Mouse (Mus musculus): ENCODE data around the gene Klf4. TPM values are rescaled to one million over a fixed set of nuclear protein-coding genes. Genes with fewer than 3 reads are reported as not detected.

Klf4 gene
- total and polyA plus RNA-seq, 3 experiments = 27.2 to 43.4 (median 35.6) TPM

DNA sequence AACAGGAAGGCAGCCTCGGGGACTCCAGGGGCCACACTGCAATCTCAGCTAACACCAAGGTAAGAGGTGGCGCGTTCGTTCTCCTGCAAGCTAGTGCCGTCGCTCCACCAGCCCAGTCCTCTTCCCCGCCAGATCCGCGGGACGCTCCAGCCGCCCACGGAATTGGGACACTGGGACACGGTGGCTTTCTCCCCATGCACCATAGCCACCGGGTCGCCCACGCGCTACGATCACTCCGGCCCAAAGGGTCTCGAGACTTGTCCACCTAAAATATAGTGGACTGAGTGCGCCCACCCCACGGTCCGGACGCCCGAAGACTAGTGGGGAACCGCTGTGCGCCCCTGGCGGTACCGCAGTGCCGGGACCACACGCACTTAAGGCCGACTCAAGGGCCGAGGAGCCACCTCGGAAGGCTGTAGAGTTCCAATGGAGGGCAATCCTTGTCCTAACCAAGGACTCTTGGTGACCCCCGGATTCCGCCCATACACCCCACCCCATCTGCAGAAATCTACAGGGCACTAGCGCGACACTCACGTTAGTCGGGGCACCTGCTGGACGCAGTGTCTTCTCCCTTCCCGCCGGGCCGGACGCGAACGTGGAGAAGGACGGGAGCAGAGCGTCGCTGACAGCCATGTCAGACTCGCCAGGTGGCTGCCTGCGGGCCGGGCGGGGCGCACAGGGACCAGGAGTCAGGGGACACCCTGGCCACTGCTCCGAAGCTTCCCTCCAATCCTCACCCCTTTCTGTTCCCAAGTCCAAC lies 990 bp downstream of the Klf4 start:
- Histone ChIP-seq H3K79me2 (replicated peaks; ENCODE audit: control insufficient read depth, insufficient read depth, low read length) (no peaks in the 10 kb centered on the region), H3K4me3 (peak overlapping the region; percentile 85), H3K27ac (peak overlapping the region; percentile 74), H3K27me3 (ENCODE audit: control insufficient read depth, insufficient read depth, low read length) (no peaks in the 10 kb centered on the region), H3K9ac (ENCODE audit: low read depth, low read length) (peak overlapping the region; percentile 93), H3K4me1 (ENCODE audit: control insufficient read depth, insufficient read depth, low read length) (peaks cover 2% of the 10 kb centered on the region; the same call in 1 of the 2 replicates), H3K36me3 (ENCODE audit: control insufficient read depth, insufficient read depth, low read length) (peaks cover 9% of the 10 kb centered on the region)
- peak; percentile 73 to 78 for DNase-seq
- WGBS = 1% methylated on average over 55 of the region's 56 CpGs
- TF ChIP-seq POLR2A (IDR thresholded peaks at IDR 0.05; ENCODE audit: insufficient read depth, low read depth, low read length) (no peak), CTCF (IDR thresholded peaks at IDR 0.05) (peak; percentile 69)
- intact Hi-C loops (cut with DNase I) = loop anchor here (2.0 to 5.0 kb wide), 3 partner anchors 74 to 581 kb away; no protein-coding TSS in a partner anchor

DNA sequence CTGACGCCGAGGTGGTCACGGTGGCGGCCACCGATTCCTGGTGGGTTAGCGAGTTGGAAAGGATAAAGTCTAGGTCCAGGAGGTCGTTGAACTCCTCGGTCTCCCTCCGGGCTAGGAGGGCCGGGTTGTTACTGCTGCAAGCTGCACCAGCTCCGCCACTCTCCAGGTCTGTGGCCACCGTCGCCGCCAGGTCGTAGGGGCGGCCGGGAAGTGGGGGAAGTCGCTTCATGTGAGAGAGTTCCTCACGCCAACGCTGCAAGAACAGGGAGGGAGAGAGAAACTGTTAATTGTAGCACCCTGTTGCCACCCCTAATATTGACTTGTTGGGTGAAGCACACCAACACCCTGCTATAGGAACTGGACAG lies 1.6 kb downstream of the Klf4 start:
- peaks cover 2% of the 10 kb centered on the region; the same call in 1 of the 2 replicates for H3K4me1 ChIP-seq (ENCODE audit: control insufficient read depth, insufficient read depth, low read length)
- intact Hi-C loops (cut with DNase I) = loop anchor here (2.0 to 5.0 kb wide), 3 partner anchors 74 to 582 kb away; no protein-coding TSS in a partner anchor
- H3K79me2 ChIP-seq (replicated peaks; ENCODE audit: control insufficient read depth, insufficient read depth, low read length) = no peaks in the 10 kb centered on the region
- H3K36me3 ChIP-seq (ENCODE audit: control insufficient read depth, insufficient read depth, low read length) = peaks cover 14% of the 10 kb centered on the region
- peak overlapping the region; percentile 93 for H3K9ac ChIP-seq (ENCODE audit: low read depth, low read length)
- peak overlapping the region; percentile 85 for H3K4me3 ChIP-seq
- peak overlapping the region; percentile 74 for H3K27ac ChIP-seq
- TF ChIP-seq EP300 (IDR thresholded peaks at IDR 0.05; ENCODE audit: insufficient read depth, low read depth, low read length) (no peak), POLR2A (IDR thresholded peaks at IDR 0.05; ENCODE audit: insufficient read depth, low read depth, low read length) (no peak), CTCF (IDR thresholded peaks at IDR 0.05) (no peak)
- DNase-seq = no peak
- WGBS = 2% methylated on average over 20 of the region's 20 CpGs
- H3K27me3 ChIP-seq (ENCODE audit: control insufficient read depth, insufficient read depth, low read length) = no peaks in the 10 kb centered on the region

DNA sequence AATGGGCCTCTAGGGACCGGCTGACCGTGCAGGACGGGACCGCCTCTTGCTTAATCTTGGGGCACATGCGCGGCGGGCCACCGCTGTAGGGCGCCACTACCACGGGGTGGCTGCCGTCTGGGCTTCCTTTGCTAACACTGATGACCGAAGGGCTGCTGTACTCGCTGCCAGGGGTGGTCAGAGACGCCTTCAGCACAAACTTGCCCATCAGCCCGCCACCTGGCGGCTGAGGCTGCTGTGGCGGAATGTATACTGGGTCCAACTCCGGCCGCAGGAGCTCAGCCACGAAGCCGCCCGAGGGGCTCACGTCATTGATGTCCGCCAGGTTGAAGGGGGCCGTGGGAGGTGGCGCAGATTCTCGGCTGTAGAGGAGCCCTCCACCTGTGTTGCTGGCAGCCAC lies 2.0 kb downstream of the Klf4 start:
- Histone ChIP-seq H3K79me2 (replicated peaks; ENCODE audit: control insufficient read depth, insufficient read depth, low read length) (no peaks in the 10 kb centered on the region), H3K27ac (peak overlapping the region; percentile 74), H3K36me3 (ENCODE audit: control insufficient read depth, insufficient read depth, low read length) (peaks cover 14% of the 10 kb centered on the region), H3K4me3 (peak overlapping the region; percentile 85), H3K9ac (ENCODE audit: low read depth, low read length) (peak overlapping the region; percentile 93), H3K4me1 (ENCODE audit: control insufficient read depth, insufficient read depth, low read length) (peaks cover 2% of the 10 kb centered on the region; the same call in 1 of the 2 replicates), H3K27me3 (ENCODE audit: control insufficient read depth, insufficient read depth, low read length) (no peaks in the 10 kb centered on the region)
- WGBS = 2% methylated on average over 27 of the region's 27 CpGs
- peak; percentile 85 to 89 for DNase-seq
- intact Hi-C loops (cut with DNase I) = loop anchor here (2.0 to 5.0 kb wide), 3 partner anchors 75 to 582 kb away; no protein-coding TSS in a partner anchor
- TF ChIP-seq CTCF (IDR thresholded peaks at IDR 0.05) (peak; percentile 82), EP300 (IDR thresholded peaks at IDR 0.05; ENCODE audit: insufficient read depth, low read depth, low read length) (peak; percentile 79), POLR2A (IDR thresholded peaks at IDR 0.05; ENCODE audit: insufficient read depth, low read depth, low read length) (peak; percentile 21; the same call in 1 of the 2 replicates)

DNA sequence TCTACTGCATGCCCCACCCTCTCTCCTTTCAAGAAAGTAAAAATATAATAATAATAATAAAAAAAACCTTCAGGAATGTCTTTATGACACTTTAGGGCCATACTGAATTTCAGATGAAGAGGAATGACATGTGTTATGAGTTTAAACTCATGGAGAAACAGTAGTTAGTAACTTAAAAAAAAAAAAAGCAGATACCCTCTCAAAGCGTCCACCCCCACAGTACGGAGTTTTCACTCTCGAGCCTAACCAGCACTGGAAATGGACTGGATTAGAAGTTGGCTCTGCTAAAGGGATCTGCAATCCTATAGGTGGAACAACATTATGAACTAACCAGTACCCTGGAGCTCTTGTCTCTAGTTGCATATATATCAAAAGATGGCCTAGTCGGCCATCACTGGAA lies 3.9 kb downstream of the Klf4 start:
- Histone ChIP-seq H3K79me2 (replicated peaks; ENCODE audit: control insufficient read depth, insufficient read depth, low read length) (no peaks in the 10 kb centered on the region), H3K4me1 (ENCODE audit: control insufficient read depth, insufficient read depth, low read length) (no peaks in the 10 kb centered on the region), H3K36me3 (ENCODE audit: control insufficient read depth, insufficient read depth, low read length) (peaks cover 14% of the 10 kb centered on the region), H3K9ac (ENCODE audit: low read depth, low read length) (no peak overlapping the region), H3K27me3 (ENCODE audit: control insufficient read depth, insufficient read depth, low read length) (no peaks in the 10 kb centered on the region), H3K27ac (peak overlapping the region; percentile 26), H3K4me3 (peak overlapping the region; percentile 36)
- no peak for TF ChIP-seq CTCF (IDR thresholded peaks at IDR 0.05)
- no peak for TF ChIP-seq EP300 (IDR thresholded peaks at IDR 0.05; ENCODE audit: insufficient read depth, low read depth, low read length)
- no peak for TF ChIP-seq POLR2A (IDR thresholded peaks at IDR 0.05; ENCODE audit: insufficient read depth, low read depth, low read length)
- DNase-seq = no peak
- intact Hi-C loops (cut with DNase I) = loop anchor here (5.0 kb wide), 1 partner anchor 834 kb away; no protein-coding TSS in a partner anchor
- WGBS = 51% methylated on average over 4 of the region's 4 CpGs

DNA sequence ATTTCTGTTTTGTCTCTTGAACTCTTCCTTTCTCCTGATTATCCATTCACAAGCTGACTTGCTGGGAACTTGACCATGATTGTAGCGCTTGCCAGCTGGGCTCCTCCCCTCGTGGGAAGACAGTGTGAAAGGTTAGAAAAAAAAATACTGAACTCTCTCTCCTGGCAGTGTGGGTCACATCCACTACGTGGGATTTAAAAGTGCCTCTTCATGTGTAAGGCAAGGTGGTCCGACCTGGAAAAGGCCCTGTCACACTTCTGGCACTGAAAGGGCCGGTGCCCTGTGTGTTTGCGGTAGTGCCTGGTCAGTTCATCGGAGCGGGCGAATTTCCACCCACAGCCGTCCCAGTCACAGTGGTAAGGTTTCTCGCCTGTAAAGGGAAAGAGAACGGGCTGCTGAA lies 4.3 kb downstream of the Klf4 start:
- Histone ChIP-seq H3K36me3 (ENCODE audit: control insufficient read depth, insufficient read depth, low read length) (peaks cover 14% of the 10 kb centered on the region), H3K9ac (ENCODE audit: low read depth, low read length) (peak overlapping the region; percentile 24), H3K4me1 (ENCODE audit: control insufficient read depth, insufficient read depth, low read length) (no peaks in the 10 kb centered on the region), H3K27me3 (ENCODE audit: control insufficient read depth, insufficient read depth, low read length) (no peaks in the 10 kb centered on the region), H3K79me2 (replicated peaks; ENCODE audit: control insufficient read depth, insufficient read depth, low read length) (no peaks in the 10 kb centered on the region), H3K4me3 (peak overlapping the region; percentile 36), H3K27ac (peak overlapping the region; percentile 26)
- WGBS = 61% methylated on average over 12 of the region's 12 CpGs
- intact Hi-C loops (cut with DNase I) = loop anchor here (2.0 to 5.0 kb wide), 2 partner anchors 695 to 834 kb away; no protein-coding TSS in a partner anchor
- DNase-seq = peak; percentile 31 to 38
- TF ChIP-seq POLR2A (IDR thresholded peaks at IDR 0.05; ENCODE audit: insufficient read depth, low read depth, low read length) (no peak), CTCF (IDR thresholded peaks at IDR 0.05) (no peak), EP300 (IDR thresholded peaks at IDR 0.05; ENCODE audit: insufficient read depth, low read depth, low read length) (no peak)

Measured in heart, adult 2 months (tissue).